Mouse (Mus musculus) heart, adult 2 months (tissue): ENCODE results near the gene Eno2.

Experiments used
- CTCF ChIP-seq: fragments of 200-600 bp; IDR thresholded peaks from 2 replicates; pipeline ENCODE4 v1.8.1; 2022; ENCODE audit warnings: antibody characterized with exemption, mild to moderate bottlenecking, moderate library complexity
- EP300 ChIP-seq: fragments of 200-500 bp; IDR thresholded peaks from 2 replicates; pipeline ENCODE4 v1.6.1; 2011; ENCODE audit warnings: low read depth, low read length, control low read depth; ENCODE audit not compliant: insufficient read depth
- POLR2A ChIP-seq: fragments of 200-500 bp; IDR thresholded peaks from 2 replicates; pipeline ENCODE4 v1.6.1; 2011; ENCODE audit warnings: mild to moderate bottlenecking, low read depth, low read length, control low read depth; ENCODE audit not compliant: insufficient read depth

- TF ChIP-seq POLR2A (no peak), CTCF (no peak), EP300 (no peak)
Observed at GRCm38 (mm10) chr6:124746654-124747632, 22.5 kb downstream of the Eno2 start.
